Mouse (Mus musculus) frontal cortex, postnatal 36 days (tissue): ENCODE data around the gene Arid3a.

Experiments
- DNase-seq, 2 experiments: peaks; one replicate each; pipeline ENCODE4 v3.0.0; 2022; ENCODE audit warnings: low spot score in 2 of 2

Arid3a gene

DNA sequence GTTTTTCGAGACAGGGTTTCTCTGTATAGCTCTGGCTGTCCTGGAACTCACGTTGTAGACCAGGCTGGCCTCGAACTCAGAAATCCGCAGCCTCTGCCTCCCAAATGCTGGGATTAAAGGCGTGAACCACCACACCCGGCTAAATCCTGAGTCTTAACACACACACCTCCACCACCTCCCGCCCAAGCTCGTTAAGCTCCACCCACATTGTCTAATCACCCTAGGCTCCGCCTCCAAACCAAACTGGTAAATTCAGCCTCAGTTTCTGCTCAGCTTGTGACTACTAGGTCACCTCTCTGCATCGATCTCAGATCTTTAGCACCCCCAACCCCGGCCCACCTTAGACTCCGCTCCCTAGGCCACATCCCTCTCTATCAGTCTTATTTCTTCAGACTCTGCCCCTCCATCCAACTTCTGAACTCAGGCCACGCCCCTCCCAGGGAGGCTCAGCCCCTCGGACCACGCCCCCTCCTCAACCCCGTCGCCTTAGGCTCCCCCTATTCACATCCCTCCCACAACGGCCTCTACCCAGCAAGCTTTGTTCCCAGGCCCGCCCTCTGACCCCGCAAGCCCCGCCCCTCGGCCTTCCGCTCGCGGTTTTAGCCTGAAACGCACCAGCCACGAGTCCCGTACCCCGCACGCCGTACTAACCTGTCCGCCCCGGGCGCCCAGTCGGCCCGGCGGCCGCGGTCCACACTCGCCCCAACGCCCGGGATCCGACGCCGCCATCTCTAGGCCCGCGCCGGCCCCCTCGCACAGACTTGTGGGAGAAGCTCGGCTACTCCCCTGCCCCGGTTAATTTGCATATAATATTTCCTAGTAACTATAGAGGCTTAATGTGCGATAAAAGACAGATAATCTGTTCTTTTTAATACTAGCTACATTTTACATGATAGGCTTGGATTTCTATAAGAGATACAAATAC is 18.4 kb upstream of the Arid3a start, which contains the start of gene Med16:
Gene Med16 (minus strand): TSS at position 757 of the 925 bp plus-strand sequence.
- DNase-seq: peak; percentile 94 to 97

DNA sequence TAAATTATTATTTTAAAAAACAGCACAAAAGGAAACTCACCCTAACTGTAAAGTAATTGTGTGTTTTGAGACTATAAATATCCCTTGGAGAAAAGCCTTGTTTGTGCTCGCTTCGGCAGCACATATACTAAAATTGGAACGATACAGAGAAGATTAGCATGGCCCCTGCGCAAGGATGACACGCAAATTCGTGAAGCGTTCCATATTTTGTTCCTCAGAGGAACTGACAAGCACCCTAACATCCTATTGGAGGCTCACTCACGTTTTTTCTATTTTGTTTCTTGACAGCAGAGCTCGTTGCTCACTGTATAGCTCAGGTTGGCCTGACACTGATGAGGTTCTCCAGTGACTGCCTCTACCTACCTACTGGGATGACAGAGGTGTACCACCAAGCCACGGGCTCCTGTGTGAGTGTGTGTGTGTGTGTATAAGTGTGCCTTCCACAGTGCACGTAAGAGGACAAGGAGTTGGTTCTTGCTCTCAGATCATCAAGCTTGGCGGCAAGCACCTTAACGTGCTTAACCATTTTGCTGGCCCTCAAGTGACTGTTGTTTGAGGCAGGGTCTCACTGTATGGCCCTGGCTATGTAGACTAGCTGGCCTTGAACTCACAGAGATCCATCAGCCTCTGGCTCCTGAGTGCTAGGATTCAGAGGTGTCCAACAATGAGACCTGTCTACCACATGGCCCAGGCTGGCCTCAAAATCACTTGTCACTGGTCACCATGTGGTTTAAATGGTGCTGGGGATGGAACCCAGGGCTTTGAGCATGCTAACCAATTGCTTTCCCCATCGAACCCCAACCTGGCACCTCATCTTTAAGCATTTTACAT is 17.5 kb upstream of the Arid3a start:
- DNase-seq: peak in 1 of 2 experiments; percentile 73

DNA sequence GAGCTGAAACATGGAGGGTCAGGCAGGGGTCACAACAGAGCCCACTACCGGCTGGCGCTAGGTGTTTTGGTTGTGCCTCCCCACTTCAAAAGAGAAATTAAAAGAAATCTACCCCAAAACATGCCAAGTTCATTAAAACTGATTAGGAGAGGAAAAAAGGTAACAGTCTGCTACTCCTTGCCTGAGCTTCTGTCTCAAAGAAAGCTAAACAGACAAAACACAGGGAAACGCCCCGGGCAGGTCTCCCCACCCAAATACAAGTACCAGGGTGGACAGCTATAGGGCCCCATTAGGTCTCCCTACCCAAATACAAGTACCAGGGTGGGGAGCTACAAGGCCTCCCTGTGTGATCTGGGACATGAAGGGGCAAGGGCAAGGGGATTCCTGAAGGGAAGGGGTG is 16.3 kb upstream of the Arid3a start, which contains the start of gene Gm26602:
Gene Gm26602 (plus strand): TSS at position 301 of the 400 bp plus-strand sequence.
- no peak for DNase-seq

DNA sequence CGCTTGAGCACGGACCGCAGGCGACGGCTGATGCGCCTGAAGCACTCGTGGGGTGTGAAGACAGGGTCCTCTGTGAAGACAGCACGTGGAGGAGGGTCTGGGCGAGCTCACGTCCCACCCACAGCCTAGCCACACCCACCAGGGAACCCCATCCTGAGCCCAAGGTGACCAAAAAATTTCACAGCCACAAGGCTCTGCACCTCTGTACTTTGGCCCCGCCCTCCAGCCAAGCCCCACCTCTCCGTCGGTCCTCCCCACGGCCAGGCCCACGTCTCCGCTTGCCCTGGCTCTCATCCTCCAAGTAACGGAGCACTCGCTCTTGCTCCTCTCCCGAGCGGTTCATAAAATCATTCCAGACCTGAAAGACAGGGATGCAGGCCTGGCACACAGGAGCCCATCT is 14.4 kb upstream of the Arid3a start:
- no peak for DNase-seq

DNA sequence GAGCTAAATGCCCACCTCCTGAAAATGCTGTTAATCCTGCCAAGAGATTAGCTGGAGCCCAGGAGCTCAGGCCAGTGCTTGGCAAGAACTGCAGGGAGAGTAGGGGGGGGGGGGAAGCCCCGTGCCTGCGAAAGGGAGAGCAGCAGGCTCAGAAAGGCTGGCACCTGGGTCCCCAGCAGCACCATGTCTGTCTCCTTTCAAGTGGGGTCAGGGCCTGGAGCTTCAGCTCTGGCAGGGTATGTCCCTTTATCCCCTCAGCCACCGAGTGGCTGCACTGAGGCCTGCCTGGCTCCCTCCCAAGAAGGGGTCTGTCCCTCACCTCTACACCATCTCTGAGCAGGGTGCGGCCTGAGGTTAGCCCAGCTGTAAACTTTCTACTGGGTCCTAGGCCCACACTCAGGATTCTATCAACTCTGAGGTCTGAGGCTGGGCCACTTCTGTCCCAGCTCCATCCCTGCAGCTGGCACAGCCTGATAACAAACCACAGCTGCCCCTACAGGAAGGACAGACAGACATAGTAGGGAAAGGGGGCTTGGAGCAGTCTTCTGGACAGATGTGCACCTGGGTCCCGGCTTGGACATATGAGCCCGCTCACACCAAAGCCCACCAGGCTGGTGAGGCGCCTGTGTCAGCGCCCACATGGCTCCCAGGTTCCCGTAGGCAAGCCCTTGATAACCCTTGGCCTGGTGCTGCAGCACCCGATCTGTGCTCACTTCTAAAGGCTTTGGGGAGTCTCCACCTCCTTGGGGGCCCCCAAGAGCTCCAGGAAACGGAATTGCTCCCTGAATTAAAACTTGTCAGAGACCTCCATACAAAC is 12.5 kb upstream of the Arid3a start:
- no peak for DNase-seq

DNA sequence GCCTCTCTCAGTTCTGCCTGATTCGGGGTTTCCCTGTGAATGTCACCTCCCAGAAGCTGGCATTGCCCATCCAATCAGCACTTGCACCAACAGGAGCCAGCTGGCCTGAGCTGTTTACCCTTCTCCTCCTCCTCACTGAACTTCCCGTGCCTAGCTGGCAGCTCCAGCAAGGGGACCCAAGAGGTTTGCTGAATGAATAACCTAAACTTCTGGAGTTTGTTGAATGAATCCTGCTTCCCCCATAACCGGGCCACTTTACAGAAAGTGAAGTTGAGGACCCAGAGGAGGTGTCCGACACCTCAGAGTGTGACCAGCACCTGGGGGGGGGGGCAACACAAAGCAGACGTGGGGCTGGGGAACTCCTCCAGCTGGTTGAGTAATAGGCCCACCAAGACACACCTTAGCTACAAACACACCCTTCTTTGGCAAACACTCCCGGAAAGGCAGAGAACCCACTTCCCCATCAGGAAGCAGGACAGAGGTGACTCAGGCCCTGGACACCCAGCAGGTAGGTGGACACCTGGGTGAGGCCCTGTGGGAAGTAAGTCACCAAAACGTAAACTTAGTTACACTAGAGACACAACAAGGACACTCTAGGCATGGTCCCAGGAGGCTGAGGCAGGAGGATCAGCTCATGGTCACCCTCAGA is 11.8 kb upstream of the Arid3a start:
- DNase-seq: no peak

DNA sequence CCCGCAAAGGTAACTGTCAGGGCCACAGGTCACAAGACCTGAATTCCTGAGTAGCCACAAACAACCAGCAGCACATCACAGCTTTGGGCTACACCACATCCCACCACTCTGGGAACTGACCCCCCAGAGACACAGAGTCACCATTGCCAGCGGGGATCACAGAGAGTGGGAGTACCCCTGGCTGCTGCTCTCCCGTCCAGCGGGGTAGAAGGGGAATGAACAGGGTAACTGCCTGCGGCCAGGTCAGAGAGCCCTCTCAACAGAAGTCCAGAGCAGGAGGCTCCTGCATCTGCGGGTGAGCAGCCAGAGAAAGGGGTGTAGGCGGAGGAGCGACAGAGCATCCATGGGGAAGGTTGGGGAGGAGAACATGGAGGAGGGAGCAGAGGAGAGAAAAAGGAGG is 10.8 kb upstream of the Arid3a start:
- DNase-seq: peak in 1 of 2 experiments; percentile 31

DNA sequence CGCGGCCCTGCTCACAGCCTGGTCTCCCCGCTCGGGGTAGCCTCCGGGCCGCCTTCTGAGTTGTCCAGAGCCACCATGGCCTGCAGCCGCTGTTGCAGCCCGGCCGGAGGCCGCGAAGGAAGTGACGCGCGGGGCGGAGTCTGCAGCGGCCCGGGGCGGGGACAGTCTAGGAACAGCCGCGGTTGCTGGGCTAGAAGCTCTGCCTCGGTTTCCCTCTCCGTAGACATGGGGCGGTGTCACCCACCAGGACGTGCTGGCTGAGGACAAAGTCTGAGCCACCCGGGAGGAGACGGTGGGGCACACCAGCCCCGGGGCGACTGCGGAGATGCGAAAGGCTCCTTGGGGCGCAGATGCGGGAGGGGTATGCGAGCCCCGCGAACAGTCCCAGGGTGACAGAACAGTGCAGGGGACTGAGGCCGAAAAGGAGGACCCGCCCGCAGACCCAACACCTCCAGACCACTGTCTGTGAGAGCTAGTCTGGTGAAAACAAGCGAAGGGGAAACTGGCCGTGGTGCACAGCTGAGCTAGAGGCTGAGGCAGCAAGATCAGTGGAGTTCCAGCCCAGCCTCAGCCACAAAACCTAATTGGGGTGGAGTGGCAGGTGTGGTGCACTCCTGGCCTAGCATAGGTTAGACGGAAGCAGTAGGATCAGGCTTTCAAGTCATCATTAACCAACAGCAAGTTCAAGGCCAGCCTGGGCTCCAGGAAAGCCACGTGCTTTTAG is 9.9 kb upstream of the Arid3a start, which contains the start of gene Kiss1r:
Gene Kiss1r (plus strand): TSS at position 164 of the 724 bp plus-strand sequence.
- DNase-seq: peak; percentile 82

DNA sequence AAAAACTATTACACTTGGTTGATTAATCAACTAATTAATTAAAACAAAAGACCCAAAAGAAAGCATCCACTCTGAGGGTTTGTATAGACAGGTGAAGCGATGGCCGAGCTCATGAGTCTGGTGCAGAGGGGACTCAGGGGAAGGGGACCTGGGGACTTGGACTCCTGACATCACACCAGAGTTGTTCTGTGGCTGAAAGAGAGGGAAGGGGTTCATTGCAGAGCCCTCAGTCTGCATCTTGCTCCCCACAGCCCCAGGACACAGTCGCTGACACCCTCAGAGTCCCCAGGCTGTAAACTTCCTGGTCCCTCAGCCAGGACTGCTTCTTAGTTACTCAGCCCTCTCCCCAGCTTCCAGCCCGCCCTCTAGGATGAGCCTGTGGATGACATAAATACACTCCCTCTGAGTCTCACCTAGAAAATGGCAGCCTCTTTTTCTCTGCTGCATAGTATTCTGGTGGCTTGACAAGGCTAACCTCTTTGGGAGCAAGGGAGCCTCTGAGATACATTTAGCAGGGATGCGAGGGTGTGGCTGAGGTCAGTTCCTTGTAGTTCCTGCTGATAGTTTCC is 9.2 kb upstream of the Arid3a start:
- DNase-seq: no peak

DNA sequence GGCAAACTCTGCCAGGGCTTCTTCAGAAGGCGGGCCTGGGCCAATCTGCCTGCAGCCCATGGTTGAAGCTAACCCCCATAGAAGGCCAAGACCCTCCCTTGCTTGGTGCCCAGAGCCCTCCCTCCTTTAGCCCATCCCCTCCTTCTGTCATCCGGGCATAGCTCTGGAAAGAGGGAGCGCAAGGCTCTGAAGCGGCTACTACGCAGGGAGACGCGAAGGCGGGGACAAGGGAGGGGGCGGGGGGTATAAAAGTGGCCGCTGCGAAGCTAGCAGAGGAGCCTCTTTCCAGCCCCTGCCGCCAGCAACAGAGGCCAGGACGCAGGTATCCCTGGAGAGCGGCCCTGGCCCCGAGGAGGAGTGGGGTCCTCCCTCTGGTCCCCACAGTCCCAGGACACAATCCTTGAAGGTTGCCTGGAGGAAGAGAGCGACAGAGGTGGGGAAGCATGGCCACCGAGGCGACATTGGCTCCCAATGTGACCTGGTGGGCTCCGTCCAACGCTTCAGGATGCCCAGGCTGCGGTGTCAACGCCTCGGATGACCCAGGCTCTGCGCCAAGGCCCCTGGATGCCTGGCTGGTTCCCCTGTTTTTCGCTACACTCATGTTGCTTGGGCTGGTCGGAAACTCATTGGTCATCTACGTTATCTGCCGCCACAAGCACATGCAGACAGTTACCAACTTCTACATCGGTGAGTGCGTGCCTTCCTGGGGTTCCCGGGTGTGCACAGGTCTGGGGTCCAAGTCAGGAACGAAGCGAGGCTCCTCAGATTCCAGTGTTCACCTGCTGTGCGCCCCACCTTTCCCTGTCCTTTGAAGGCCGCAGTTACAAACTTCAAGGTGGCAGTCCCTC is 8.4 kb upstream of the Arid3a start:
- DNase-seq: no peak

DNA sequence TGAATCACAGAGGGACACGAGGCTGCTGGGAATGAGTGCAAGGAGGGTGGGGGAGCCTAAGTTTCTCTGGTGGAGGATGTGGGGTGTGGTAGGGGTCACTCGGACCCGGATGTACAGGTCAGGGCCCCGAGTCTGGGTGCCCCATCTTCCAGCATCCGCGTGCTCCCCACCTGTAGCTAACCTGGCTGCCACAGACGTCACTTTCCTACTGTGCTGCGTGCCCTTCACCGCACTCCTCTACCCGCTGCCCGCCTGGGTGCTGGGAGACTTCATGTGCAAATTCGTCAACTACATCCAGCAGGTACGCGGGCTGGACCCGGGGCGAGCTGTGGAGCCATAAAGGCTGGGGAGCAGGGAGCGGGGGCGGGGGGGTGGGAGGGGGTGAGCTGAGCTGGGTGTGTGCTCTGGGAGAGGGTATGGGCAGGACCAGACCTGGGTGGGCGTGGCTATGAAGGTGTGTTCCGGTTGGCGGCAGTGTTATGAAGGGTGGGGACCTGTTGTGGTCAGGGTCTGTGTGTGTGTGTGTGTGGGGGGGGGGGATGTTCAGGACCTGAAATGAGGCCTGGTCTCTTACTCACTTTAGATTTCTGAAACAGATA is 7.5 kb upstream of the Arid3a start:
- no peak for DNase-seq

DNA sequence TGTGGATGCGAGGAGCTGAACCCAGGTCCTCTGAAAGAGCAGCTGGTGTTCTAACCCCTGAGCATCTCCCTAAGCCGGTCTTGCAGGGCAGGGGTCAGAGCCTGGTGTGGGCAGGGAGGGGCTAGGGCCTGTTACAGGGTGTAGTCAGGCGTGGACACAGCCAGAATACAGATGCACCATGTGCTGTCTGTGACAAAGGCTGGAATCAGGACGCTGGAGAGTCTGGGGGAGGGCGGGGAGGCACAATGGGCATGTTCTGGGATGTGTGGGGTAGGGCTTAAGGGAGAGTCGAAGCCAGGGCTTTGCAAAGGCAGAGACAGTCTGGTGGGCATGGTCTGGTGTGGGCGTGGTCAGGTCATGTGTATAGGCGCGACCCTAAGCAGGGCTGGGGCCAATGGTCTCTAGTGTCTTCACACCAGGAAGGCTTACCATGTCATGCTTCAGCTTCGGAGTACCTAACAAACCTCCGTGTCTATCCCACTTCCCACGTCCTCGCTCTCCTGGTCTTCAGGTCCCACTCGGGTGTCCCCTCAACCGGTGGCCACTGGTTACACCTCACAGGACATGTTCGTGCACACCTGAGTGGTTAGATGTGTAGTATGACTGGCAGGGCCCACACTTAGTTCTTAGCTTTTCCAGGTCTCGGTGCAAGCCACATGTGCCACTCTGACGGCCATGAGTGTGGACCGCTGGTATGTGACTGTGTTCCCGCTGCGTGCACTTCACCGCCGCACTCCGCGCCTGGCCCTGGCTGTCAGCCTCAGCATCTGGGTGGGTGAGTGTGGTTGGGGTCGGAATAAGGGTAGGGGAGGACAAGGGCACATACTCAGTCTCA is 6.6 kb upstream of the Arid3a start:
- no peak for DNase-seq

DNA sequence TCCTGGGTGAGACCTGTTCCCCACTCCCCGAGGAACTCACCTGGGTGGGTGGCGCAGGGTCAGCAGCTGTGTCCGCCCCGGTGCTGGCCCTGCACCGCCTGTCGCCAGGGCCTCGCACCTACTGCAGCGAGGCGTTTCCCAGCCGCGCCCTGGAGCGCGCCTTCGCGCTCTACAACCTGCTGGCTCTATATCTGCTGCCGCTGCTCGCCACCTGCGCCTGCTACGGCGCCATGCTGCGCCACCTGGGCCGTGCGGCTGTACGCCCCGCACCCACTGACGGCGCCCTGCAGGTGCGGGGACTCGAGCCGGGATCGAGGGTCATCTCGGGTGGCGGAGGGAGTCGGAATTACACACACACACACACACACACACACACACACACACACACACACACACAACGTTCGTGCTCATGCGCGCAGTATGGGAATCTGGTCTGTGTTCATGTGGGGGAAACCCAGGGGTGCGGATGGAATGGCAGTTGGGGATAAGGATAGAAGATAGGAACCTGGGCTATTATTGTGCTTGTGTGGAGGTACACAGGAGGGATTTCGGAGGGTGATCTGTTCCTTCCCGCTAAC is 5.8 kb upstream of the Arid3a start, which contains the start of gene R3hdm4:
Gene R3hdm4 (minus strand): TSS at position 251 of the 578 bp plus-strand sequence.
- no peak for DNase-seq

DNA sequence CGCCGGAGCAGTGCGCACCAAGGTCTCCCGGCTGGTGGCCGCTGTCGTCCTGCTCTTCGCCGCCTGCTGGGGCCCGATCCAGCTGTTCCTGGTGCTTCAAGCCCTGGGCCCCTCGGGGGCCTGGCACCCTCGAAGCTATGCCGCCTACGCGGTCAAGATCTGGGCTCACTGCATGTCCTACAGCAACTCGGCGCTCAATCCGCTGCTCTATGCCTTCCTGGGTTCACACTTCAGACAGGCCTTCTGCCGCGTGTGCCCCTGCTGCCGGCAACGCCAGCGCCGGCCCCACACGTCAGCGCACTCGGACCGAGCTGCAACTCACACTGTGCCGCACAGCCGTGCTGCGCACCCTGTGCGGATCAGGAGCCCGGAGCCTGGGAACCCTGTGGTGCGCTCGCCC is 5.3 kb upstream of the Arid3a start:
- no peak for DNase-seq

DNA sequence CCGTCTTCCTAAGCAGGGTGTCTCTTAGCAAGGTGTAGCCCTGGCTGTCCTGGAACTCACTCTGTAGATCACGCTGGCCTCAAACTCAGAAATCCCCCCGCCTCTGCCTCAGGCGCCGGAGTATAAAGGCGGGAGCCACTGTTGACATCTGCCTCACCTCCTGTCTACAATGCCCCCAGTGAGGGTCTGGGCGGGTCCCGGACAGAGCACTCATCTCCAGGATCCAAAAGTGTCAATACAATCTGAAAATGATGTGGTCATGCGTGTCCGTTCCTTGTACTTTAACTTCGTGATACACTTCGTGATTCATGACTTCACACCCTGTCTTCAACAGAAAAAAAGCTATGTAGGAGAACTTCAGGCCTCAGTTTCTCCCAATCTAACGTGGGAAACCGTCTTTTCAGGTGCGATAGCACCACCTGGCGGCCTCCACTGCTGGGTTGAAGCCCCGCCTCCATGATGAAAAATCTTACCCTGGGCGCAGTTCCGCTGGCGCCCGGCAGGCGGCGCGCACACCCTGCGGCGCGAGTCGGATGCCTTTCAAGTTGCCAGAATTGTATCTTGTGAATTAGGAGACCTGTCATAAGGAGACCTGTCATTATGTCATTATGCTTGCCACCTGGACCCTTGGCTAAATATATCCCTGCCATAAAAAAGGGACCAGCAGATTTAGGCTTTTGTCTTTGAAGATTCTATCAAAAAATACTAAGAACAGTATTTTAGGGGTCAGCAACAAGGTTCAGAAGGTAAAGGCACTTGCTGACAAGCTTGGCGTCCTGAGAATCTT is 1.7 kb upstream of the Arid3a start:
- peak; percentile 95 to 98 for DNase-seq

DNA sequence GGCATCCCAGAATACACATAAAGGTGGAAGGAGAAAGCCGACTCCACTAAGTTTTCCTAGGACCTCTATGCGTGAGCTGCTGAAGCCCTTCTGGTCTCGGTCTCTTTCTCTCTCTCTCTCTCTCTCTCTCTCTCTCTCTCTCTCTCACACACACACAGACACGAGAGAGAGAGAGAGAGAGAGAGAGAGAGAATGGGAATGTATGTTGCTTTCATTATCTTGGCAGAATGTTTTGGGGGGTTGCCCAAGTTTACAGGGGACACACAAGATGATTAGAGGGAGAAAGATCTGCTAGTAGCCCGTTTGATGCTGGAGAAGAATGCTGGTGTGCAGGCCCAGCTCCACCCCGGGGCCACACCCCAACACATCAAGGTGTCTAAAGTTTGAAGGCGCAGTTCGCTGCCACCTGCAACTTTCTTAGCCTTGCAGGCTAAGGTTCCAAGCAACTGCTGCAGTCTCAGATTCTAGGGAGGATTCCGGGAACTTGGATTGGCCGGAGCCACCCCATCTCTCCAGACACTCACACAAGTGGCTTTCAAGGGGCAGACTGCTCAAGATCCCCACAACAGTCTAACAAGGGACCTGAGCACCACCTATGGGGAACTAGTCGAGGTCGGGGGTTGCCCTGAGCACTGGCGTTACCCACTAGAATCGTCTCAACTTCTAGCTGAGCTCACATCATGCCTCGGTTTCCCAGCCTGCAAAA is 905 bp upstream of the Arid3a start:
- no peak for DNase-seq
